Mouse (Mus musculus) activated CD4-positive, CD25-positive, alpha-beta regulatory T cell, adult 4 months (primary cell): ENCODE results near the gene Polr3c. TPM values are rescaled to one million over a fixed set of nuclear protein-coding genes. Genes with fewer than 3 reads are reported as not detected.
"Not testable (repeated sequence)": the region's sequence is repeated elsewhere in the genome, so short reads cannot be mapped to it uniquely, and the experiment has no call there.

Experiments
- ATAC-seq: one replicate; pipeline ENCODE4 v1.8.0; 2017
- polyA plus RNA-seq, 2 experiments: library from polyadenylated mRNA; unstranded; fragments of 100-300 nt; shearing (Covaris generic); gene quantifications; one replicate each; pipeline ENCODE4 v1.2.1; 2017

Gene Polr3c
- polyA plus RNA-seq, 2 experiments from 2014 or later: 67.6 to 69.6 TPM

DNA sequence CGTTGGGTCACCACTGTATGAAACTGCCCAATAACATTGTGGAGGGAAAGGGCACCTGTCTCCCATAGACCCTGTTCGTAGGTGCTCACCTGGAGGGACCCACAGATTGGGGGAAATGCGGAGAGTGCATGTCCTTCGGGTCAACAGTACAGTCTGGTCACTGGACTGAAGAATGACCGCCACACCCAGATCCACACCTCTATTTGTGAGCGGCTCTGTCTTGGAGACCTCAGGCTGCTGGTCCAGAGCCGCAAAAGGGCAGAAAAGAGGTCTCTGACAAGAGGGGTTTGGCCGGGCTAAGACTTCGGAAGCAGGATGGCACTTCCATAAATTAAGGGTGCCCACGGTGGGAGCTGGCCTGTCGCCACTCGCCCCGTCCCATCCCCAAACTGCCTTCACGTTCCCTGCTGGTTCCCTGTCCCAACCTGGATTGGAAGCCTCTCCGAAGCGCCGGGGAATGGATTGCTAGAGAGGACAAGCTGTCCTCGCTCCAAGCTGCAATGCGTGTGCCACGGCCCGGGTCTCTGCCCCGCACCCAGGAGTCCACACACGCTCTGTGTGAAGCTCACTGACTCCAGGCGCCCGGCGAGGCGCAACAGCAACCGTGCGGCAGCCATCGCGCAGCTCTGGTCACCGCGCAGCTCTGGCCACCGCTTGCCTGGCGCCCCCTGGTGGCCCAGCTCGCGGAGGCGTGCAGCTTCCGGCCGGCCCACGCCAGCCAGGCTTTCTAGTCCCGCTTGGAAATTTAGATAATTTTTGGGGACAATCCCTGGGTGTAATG lies 19.3 kb downstream of the Polr3c start, which contains the start of gene Nudt17:
Gene Nudt17 (minus strand): TSS at position 660 of the 781 bp plus-strand sequence.
- peak; percentile 67 for ATAC-seq

DNA sequence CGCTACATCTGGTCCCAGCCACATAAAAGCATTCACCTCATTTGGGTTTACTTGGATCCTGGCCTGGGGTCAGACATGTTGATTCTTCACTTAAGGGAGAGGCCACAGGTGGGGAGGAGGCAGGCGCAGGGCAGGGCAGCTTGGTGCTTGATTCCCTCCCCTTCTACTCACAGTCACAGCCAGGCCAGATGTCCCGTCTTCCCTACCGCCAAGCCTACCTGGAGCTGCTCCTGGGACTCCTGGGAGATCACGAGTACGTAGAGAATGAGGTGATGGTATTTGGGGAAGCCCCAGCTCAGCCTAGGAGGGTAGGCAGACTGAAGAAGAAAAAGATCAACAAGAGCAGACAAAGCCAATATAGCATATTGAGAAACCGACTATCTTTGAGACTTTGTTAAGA lies 20.4 kb downstream of the Polr3c start:
- ATAC-seq: no peak

DNA sequence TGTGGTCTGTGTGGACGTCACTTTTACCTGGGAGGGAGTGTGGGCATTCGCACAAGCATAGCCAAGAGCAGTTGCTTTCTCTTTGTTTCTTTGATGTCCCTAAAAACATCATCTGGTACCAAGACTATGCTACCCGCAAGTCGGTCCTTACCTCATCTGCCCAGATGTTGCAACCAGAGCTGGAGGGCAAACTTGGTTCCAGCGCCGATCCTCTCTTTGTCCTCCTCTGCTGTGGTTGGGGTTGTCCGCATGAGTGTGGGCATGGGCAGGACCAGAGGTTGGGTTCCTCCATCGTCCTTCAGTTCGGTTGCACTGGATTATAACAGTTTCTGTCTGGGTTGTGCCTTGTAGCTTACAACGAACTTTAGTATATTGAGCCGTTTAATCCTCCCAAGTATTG lies 21.2 kb downstream of the Polr3c start:
- ATAC-seq: no peak

DNA sequence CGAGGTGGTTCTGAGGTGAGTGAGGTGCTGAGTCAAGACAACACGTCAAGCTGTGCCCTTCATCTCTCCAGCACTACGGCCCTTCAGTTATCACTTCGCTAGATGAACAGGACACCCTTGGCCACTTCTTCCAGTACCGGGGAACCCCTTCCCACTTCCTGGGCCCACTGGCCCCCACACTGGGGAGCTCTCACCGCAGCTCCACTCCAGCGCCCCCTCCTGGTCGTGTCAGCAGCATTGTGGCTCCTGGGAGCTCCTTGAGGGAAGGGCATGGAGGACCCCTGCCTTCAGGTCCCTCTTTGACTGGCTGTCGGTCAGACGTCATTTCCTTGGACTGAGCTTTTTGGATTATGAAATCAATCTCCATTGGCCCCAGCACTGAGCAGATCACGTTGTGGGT lies 22.6 kb downstream of the Polr3c start:
- ATAC-seq: no peak

DNA sequence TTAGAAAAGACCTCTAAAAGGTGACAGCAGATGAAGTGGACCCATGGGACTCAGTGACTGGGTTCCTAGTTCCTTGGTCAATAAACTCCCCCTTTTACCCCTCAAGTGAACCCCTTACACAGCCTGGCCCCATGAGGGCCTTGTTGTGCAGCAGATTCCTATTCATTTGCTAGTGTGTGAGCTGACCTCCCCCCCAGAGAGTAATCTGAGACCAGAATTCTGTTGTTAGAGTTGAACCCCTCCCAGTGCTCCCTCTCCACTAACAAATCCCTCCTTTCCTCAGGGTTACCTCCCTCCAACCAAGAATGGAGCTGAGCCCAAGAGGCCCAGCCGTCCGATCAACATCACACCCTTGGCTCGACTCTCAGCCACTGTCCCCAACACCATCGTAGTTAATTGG lies 26.4 kb downstream of the Polr3c start:
- ATAC-seq: no peak

DNA sequence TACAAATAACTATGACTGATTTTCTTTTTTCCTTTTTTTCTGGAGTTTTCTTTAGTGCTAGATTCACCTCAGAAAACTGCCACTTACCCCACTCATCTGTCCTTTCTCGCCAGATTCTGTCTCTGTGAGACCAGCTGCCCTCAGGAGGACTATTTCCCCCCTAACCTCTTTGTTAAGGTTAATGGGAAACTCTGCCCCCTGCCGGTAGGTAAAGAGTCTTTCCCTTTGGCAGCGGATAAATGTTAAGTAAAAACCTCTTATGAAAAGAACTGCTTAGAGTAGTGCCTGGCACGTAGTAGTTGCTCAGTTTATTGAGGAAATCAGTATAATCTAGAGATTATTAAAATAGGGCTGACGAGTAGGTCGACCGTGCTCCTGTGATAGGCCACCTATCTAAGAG lies 27.1 kb downstream of the Polr3c start:
- no peak for ATAC-seq

DNA sequence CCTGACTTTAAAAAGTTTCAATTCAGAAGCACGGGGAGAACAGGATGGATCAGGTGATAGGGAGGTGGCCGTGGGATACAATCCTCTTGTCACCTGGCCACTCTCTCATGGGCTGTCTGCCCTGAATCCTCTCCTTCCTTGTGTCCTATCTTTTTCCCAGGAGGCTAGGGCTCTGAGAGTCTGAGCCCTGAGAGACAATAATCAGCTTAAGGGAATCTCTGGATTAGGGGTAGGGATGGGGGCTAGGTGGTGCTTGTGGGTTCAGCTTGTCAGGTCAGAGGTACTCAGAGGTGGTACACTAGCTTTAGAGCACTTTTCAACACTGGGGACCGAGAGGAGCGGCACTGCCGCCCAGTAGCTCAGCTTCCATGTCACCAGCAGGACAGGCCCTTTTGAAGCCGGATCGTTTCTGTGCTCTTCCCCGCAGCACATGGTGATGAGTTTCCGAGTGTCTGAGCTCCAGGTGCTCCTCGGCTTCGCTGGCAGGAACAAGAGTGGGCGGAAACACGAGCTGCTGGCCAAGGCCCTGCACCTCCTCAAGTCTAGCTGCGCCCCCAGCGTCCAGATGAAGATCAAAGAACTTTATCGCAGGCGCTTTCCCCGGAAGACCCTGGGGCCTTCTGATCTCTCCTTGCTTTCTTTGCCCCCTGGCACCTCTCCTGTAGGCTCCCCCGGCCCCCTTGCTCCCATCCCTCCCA lies 28.3 kb downstream of the Polr3c start:
- ATAC-seq: no peak

DNA sequence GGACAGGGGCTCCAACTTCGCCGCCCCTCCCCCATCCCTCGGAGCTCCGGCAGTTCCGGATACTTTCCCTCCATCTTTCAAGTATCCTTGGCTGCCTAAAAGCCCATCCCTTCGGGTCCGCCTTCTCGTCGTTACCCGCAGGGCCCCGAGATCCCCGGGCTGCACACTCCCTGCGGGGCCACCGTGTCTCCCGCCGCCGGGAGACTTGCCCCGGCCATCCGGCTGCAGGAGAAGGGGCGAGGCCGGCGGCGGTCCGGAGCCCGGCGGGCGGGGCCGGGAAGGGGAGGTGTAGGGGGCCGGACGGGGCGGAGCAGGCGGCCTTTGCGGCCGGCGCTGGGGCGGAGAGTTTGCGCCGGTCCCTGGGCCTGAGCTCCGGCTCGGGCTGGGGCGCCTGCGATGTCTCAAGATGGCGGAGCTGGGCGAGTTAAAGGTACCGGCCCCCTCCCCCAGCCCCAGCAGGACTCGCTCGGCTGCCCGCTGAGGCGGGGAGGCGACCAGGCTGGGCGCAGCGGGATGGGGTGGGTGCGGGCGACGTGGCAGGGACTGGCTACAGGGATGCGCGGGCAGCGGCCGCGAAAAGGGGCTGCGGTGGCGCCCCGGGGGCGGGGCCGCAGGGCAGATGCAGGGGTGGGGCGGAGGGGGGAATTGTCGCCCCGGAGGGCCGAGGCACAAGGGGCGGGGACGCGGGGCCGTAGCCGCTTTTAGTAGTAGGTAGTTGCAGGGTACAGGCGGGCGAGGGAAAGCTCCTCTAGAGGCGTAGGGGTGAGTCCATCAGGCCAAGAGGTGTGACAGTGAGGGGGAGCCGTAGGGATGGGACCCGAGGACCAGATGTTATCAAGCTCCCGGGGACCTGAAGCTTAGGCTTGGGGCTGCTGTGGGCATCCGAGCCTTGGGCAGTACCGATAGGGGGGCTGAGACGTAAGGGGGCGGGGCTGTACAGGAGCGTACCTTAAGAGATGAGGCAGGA lies 30.4 kb downstream of the Polr3c start:
- ATAC-seq: peak; percentile 69

DNA sequence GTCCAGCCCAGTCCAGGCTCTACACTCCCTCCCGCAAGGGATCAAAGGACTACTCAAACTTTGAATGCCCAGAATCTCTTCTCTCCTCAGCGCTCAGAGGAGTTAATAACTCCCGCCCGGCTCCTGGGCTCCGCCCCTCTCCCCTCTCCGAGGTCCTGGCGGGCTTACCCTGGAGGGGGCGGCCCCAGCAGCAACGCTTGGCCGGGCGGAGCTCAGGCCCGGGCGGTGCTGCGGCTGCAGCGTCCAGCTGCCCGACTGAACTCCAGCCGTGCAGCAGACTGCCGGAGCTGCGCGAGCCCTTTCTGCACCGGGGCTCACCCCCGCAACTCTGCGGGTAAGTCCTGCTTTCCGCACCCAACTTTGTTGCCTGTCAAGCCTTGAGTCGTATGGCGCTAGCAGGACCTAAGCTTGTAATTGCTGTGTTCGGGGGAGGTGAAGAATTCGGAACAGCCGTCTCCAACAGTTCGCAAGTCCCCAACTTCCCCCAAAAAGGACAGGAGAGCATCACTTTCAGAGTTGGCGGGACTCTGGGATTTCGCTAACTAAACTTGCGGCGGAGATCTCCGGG lies 31.1 kb downstream of the Polr3c start, which contains the start of gene Pias3:
Gene Pias3 (plus strand): TSS at position 187 of the 568 bp plus-strand sequence.
- ATAC-seq: peak; percentile 31

DNA sequence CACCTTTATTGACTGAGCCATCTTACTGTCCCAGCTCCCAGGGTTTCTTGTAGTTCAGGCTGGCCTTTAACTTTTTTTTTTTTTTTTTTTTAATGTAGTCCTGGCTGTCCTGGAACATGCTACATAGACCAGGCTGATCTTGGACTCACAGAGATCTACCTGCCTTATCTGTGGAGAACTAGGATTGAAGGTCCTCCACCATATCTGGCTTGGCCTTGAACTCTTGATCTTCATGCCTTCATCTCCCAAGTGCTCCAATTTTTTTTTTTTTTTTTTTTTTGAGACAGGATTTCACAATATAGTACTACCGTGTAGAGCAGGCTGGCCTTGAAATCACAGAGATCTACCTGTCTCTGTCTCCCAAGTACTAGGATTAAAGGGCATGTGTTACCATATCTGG lies 33.8 kb downstream of the Polr3c start:
- no peak for ATAC-seq

DNA sequence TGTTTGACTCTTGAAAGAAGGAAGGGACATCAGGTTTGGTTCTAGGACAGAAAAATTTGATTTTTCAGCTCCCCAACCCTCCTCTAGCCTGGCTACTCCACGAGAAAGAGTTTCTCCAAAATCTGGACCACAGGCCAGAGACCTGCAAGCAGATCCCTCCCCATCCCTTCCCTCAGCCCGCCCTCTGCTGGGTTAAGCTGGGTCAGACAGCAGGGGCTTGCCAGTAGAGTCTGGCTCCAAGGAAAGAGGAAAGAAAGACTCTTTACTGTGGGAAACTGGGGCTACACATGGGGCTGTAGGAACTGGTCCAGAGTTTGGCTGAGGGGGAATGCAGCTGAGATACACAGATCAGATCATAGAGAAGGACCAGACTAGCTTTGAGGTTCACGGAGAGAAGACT lies 34.9 kb downstream of the Polr3c start:
- ATAC-seq: no peak

DNA sequence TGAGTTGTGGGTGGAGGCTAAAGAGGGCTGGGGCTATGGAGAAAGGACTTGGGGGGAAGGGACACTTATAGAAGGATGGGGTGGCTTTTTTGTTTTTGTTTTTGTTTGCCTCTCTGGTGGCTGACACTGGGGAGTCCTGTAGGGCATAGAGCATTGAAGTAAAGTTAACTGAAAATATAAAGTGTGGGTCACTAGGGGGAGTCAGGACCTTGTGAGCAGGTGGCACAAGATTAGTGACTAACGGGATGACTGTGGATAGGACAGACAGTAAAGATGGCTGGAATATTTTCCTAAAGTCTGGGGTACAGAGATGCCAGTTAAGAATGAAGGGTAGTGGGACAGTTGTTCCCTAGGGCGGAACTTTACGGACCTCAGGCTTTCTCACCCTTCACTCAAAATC lies 37.1 kb downstream of the Polr3c start:
- no peak for ATAC-seq

DNA sequence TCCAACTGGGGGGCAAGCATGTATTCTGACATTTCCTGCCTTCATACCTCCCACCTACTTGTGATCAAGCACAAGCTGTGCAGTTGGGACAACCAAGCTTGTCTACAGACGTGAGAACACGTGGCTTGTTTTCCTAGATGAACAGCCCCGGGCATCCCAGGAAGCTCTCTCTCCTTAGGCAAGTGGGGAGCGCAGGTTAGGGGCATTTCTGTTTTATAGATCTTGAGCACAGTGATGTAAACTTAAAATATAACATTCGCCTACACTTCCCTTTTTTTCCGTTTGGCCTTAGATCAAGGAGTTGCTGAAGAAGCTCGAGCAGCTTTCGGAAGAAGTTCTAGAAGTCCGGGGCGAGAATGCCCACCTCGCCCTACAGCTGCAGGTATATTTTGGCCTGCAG lies 38.6 kb downstream of the Polr3c start:
- ATAC-seq: no peak

DNA sequence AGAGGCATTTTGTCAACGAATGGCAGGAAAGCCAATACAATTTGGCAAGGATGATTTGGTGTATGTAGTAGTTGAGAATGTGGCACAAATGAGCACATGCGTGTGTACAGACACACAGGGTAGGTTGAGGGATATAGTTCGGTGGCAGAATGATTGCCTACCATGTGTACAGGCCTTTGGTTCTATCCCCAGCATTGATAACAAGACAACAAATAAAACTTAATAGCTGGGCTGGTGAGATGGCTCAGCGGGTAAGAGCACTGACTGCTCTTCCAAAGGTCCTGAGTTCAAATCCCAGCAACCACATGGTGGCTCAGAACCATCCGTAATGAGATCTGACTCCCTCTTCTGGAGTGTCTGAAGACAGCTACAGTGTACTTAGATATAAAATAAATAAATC lies 41.4 kb downstream of the Polr3c start:
- not testable (repeated sequence) for ATAC-seq

DNA sequence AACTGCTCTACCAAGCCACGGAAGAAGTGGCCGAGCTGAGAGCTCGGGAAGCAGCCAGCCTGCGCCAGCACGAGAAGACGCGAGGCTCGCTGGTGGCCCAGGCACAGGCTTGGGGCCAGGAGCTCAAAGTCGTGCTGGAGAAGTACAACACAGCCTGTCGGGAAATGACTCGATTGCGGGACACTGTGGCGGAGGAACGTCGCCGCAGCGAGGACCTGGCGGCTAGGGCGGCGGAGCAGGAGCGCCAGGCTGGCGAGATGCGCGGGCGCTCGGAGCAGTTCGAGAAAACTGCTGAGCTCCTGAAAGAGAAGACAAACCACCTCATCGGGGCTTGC lies 42.6 kb downstream of the Polr3c start:
- no peak for ATAC-seq

DNA sequence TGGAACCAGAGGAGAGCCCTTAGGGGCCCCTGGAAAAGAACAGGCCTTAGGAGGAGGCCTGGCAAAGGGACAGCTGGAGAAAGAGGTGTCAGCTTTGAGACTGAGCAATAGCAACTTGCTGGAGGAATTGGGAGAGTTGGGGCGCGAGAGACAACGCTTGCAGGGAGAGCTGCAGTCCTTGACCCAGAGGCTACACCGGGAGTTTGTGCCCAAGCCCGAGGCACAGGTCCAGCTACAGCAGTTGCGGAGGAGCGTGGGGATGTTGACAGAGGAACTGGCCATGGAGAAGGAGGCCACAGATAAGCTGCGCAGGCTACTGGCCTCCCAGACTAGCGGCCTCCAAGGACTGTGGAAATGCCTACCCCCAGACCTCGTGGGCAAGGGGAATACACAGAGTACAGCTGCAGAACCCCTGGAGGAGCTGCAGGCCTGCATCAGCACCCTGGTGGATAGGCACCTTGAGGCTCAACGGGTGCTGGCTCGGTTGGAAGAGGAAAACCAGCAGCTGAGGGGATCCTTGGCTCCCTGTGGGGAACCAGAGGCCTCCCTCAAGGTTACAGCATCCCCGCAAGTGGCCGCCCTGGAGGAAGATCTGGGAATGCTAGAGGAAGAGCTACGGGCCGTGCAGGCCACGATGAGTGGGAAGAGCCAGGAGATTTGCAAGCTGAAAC lies 43.1 kb downstream of the Polr3c start:
- ATAC-seq: no peak

DNA sequence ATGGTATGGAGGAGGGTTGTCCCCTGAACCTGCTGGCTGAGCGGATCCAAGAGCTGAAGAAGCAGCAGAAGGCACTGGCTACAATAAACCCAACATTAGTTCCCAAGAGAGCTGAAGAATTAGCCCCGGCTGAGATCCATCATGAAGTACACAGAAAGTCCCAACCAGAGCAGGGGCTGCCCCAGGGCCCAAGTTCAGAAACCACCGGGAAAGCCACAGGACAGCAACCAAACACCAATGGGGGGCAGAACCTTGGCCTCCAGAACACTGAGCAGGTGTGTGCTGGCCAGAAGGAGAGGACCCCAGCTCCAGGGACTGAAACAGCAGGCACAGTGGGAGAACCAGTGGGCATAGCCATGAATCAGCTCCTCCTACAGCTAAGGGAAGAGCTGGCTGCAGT lies 43.9 kb downstream of the Polr3c start:
- ATAC-seq: no peak

DNA sequence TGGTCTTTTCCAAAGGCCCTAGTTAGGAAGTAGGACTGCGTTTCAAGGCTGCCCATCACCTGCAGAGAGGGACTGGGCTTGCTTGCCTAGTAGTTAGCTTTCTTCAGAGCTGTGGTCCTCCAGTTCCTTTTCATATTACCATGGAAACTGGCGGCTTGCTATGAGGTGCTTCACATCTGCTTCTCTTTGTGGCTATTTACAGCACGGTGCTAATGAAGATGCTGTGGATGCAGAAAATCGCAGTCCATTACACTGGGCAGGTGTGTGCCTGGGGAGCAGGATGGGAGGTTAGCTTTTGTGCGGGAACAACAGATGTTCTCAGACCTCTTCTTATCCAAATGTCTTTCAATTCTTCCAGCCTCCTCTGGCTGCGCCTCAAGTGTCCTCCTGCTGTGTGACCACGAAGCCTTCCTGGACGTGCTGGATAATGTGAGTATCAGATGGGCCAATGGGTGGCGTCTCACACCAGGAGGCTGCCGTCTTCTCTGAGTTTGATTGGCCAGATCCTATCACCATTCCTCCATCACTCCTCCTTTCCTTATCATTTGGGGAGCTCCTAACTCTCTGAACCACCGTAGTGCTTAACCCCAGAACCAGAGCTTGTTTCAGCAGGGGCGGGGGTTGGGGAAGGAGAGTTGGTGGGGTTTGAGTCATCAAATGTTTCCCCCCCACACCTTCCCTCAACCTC lies 47.0 kb downstream of the Polr3c start:
- no peak for ATAC-seq

DNA sequence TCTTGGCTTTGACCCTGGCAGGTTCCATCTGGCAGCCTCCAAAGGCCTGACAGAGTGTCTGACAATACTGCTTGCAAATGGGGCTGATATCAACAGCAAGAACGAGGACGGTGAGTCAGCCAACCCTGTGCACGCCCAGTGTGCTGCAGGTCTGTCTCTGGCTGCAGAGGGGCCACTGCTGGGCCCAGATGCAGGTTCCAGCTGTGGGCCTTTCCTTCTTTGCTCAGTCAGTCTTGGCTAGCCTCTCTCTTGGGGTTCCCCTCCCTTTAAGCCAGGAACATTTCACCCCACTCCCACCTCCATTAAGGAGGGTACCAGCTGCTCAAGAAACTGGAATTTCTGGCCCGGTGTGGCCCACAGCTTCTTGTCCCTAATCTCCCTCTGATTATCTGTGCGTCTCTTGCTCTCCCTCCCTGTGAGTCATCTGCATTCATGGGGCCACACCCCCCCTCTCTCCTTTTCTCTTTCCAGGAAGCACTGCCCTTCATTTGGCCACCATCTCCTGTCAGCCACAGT lies 48.2 kb downstream of the Polr3c start:
- ATAC-seq: no peak

DNA sequence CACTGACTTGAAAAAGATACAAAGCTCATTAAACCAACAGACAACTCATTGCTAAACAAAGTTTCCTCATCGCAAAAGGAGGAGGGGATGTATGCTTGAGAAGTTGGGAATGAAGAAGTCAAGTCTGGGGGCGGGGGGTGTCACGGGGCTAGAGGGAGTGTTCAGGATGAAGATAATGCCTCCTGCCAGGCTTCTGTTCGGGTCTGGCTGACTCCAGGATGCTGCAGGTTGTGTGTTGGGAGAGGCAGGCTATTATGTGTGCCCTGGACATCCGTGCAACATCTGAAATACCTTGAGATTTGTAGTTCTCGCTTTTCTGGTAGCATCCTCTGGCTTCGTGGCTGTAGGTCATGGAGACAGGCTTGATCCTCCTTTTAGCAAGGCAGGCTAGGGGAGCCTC lies 49.0 kb downstream of the Polr3c start:
- ATAC-seq: no peak

DNA sequence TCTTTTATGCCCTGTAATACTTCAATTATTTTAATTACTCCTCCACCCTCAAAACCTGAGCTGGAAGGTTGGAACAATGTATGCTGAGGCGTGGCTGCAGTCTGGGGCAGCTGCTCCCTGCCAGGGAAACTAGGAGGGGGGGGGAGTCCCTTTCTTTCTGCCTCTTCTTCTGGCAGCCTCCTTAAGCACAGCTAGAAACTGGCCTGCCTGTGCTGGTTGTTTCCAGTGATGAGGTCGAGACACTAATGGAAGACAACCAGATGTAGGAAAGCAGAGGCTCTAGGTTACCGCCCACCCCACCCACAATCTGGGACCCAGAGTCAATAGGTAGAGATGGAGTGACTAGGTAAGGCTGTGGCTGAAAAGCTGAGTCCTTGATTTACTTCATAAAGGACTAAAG lies 51.7 kb downstream of the Polr3c start:
- peak; percentile 43 for ATAC-seq
